Mouse (Mus musculus): ENCODE data around the gene Clec4n.
"Not testable (repeated sequence)": the region's sequence is repeated elsewhere in the genome, so short reads cannot be mapped to it uniquely, and the experiment has no call there.

DNA sequence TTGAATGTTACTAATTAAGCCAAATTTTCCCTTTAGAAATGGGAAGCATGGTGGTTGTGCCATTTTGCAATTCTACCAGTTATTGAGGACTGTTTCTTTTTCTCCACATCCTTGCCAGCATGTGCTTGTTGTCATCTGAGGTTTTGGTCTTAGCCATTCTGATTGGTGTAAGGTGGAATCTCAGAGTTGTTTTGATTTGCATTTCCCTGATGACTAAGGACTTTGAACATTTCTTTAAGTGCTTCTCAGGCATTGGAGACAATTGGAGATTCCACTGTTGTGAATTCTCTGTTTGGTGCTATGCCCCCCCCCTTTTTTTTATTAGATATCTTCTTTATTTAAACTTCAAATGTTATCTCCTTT, 21.6 kb upstream of the Clec4n start:
- not testable (repeated sequence) for TF ChIP-seq CTCF (IDR thresholded peaks at IDR 0.05; ENCODE audit: borderline replicate concordance, insufficient read depth, low read length); POLR2A (IDR thresholded peaks at IDR 0.05; ENCODE audit: low read depth, low read length)

Measured in embryonic fibroblast, embryonic 13.5 days (primary cell).